Comparison of ENCODE assay signal across 11 mouse cellular contexts in genomic region chr7:98103942-98104292, GRCm38 (mm10). TPM values are rescaled to one million over a fixed set of nuclear protein-coding genes. Genes with fewer than 3 reads are reported as not detected.
DNase-seq lines count a peak whose midpoint lies in the region; ATAC-seq and TF ChIP-seq lines count a peak whose summit lies in the region.
"Had no signal": no experiment of that assay in that cellular context is flagged by ENCODE, and none has a peak within 500 bp of the region (broad histone marks: within the 10 kb centered on the region; RNA-seq: fewer than 3 reads in every experiment).

No protein-coding gene starts in this region.

- H3K9ac ChIP-seq in heart, adult 2 months (ENCODE audit: low read depth, low read length), result no peak overlapping the region
- no peak overlapping the region for H3K9ac ChIP-seq in lung, embryonic 16.5 days (ENCODE audit: low read length)
- no peak overlapping the region for H3K9ac ChIP-seq in neural tube, embryonic 15.5 days (replicated peaks)
- H3K9ac ChIP-seq in forebrain, embryonic 12.5 days, result no peak overlapping the region
- H3K9ac ChIP-seq: embryonic facial prominence, embryonic 12.5 days; liver, embryonic 14.5 days; midbrain, embryonic 13.5 days had no signal

- peak overlapping the region; percentile 79 for H3K27ac ChIP-seq in heart, adult 2 months
- H3K27ac ChIP-seq in lung, embryonic 16.5 days (ENCODE audit: low read length), result peak overlapping the region; percentile 63
- no peak overlapping the region for H3K27ac ChIP-seq in neural tube, embryonic 15.5 days (replicated peaks)
- H3K27ac ChIP-seq in forebrain, embryonic 12.5 days, result no peak overlapping the region
- H3K27ac ChIP-seq: embryonic facial prominence, embryonic 12.5 days; midbrain, embryonic 13.5 days had no signal

- H3K36me3 ChIP-seq in heart, adult 2 months (ENCODE audit: control insufficient read depth, insufficient read depth, low read length), result no peaks in the 10 kb centered on the region
- H3K36me3 ChIP-seq in lung, embryonic 16.5 days (ENCODE audit: control insufficient read depth, insufficient read depth, low read length), result no peaks in the 10 kb centered on the region
- no peaks in the 10 kb centered on the region for H3K36me3 ChIP-seq in neural tube, embryonic 15.5 days
- no peaks in the 10 kb centered on the region for H3K36me3 ChIP-seq in forebrain, embryonic 12.5 days (replicated peaks)
- H3K36me3 ChIP-seq: embryonic facial prominence, embryonic 12.5 days; midbrain, embryonic 13.5 days had no signal

- no peak for TF ChIP-seq EP300 in heart, adult 2 months (IDR thresholded peaks at IDR 0.05; ENCODE audit: insufficient read depth, low read depth, low read length)

- ATAC-seq in lung, embryonic 16.5 days (ENCODE audit: low read depth), result 0 out of 2 replicates have a peak, but pooled peaks have one; percentile 18
- ATAC-seq in neural tube, embryonic 15.5 days (ENCODE audit: low FRiP score), result no peak
- no peak; the same call in 1 of the 2 replicates for ATAC-seq in forebrain, embryonic 12.5 days (ENCODE audit: low FRiP score)

- DNase-seq in heart, adult 2 months, result peak in 1 of 2 experiments; percentile 35
- DNase-seq in heart, postnatal 4 days, result no peak
- no peak for DNase-seq in lung, postnatal 10 days
- peak; percentile 37 for DNase-seq in heart, postnatal 25 days (ENCODE audit: low spot score)
- DNase-seq in retina, postnatal 1 day, result no peak

- no peak for TF ChIP-seq POLR2A in heart, adult 2 months (IDR thresholded peaks at IDR 0.05; ENCODE audit: insufficient read depth, low read depth, low read length)

- H3K79me2 ChIP-seq in heart, adult 2 months (replicated peaks; ENCODE audit: control insufficient read depth, insufficient read depth, low read length), result no peaks in the 10 kb centered on the region

- no peak overlapping the region for H3K4me2 ChIP-seq in lung, embryonic 16.5 days (ENCODE audit: low read depth, low read length)
- H3K4me2 ChIP-seq in neural tube, embryonic 15.5 days, result peak overlapping the region; percentile 57; the same call in 1 of the 2 replicates
- no peak overlapping the region for H3K4me2 ChIP-seq in forebrain, embryonic 12.5 days

- no peaks in the 10 kb centered on the region for H3K27me3 ChIP-seq in heart, adult 2 months (ENCODE audit: control insufficient read depth, insufficient read depth, low read length)
- no peaks in the 10 kb centered on the region for H3K27me3 ChIP-seq in lung, embryonic 16.5 days (ENCODE audit: control insufficient read depth, insufficient read depth, low read depth, low read length)
- no peaks in the 10 kb centered on the region for H3K27me3 ChIP-seq in neural tube, embryonic 15.5 days (replicated peaks)
- H3K27me3 ChIP-seq in forebrain, embryonic 12.5 days, result no peaks in the 10 kb centered on the region
- H3K27me3 ChIP-seq: midbrain, embryonic 13.5 days had no signal

- no peaks in the 10 kb centered on the region for H3K9me3 ChIP-seq in lung, embryonic 16.5 days (ENCODE audit: control insufficient read depth, low read length)
- no peaks in the 10 kb centered on the region for H3K9me3 ChIP-seq in neural tube, embryonic 15.5 days (replicated peaks)
- no peaks in the 10 kb centered on the region for H3K9me3 ChIP-seq in forebrain, embryonic 12.5 days
- H3K9me3 ChIP-seq: embryonic facial prominence, embryonic 12.5 days; midbrain, embryonic 13.5 days had no signal

- H3K4me1 ChIP-seq in heart, adult 2 months (ENCODE audit: control insufficient read depth, insufficient read depth, low read length), result peaks cover 36% of the 10 kb centered on the region
- H3K4me1 ChIP-seq in lung, embryonic 16.5 days (replicated peaks; ENCODE audit: control insufficient read depth, insufficient read depth, low read length), result peaks cover 10% of the 10 kb centered on the region; the same call in 1 of the 2 replicates
- H3K4me1 ChIP-seq in neural tube, embryonic 15.5 days, result peaks cover 15% of the 10 kb centered on the region
- H3K4me1 ChIP-seq in forebrain, embryonic 12.5 days, result peaks cover 9% of the 10 kb centered on the region

- 32% methylated on average over 5 of the region's 5 CpGs for WGBS in heart, adult 2 months
- 56% methylated on average over 5 of the region's 5 CpGs for WGBS in lung, embryonic 16.5 days
- 73% methylated on average over 5 of the region's 5 CpGs for WGBS in neural tube, embryonic 15.5 days
- WGBS in forebrain, embryonic 12.5 days, result 82% methylated on average over 5 of the region's 5 CpGs

- intact Hi-C loops in heart, adult 2 months (cut with DNase I), result loop anchor here (1.0 to 5.0 kb wide), 2 partner anchors 16 to 357 kb away; no protein-coding TSS in a partner anchor
- intact Hi-C loops in heart, postnatal 25 days (cut with DNase I), result loop anchor here (1.0 to 5.0 kb wide), 2 partner anchors 16 to 362 kb away; no protein-coding TSS in a partner anchor

- no peak overlapping the region for H3K4me3 ChIP-seq in heart, adult 2 months
- no peak overlapping the region for H3K4me3 ChIP-seq in lung, embryonic 16.5 days (ENCODE audit: low read length)
- H3K4me3 ChIP-seq in neural tube, embryonic 15.5 days (replicated peaks), result no peak overlapping the region
- no peak overlapping the region for H3K4me3 ChIP-seq in forebrain, embryonic 12.5 days (replicated peaks)
- H3K4me3 ChIP-seq: embryonic facial prominence, embryonic 12.5 days; midbrain, embryonic 13.5 days had no signal

- no peak for TF ChIP-seq CTCF in heart, adult 2 months (IDR thresholded peaks at IDR 0.05)

RNA-seq across cellular contexts. Expression of gene Myo7a, which starts 15.4 kb away (rescaled TPM):
- 1 to 10 TPM; 4.5 to 5.9 TPM for total RNA-seq in heart, adult 2 months (2021)
- 7.1 and 10.8 TPM in 2 replicates for polyA plus RNA-seq in heart, adult 2 months (2012; rRNA removed)
- 1 to 10 TPM; 4.2 to 5.4 TPM for total RNA-seq in heart, postnatal 4 days (2021)
- 9.9 and 11.3 TPM in 2 replicates for polyA plus RNA-seq in lung, embryonic 16.5 days (2015; fragmentation: Nextera tagmentation; extraction: Ambion mirVana)
- 1 to 10 TPM; 4.2 to 5.4 TPM for total RNA-seq in heart, postnatal 25 days (2021)
- 14.4 and 16.0 TPM in 2 replicates for polyA plus RNA-seq in neural tube, embryonic 15.5 days (2015; fragmentation: Nextera tagmentation; extraction: Ambion mirVana)
- 18.9 and 19.4 TPM in 2 replicates for polyA plus RNA-seq in forebrain, embryonic 12.5 days (2016; fragmentation: Nextera tagmentation; extraction: Ambion mirVana)

RNA-seq across cellular contexts. Expression of gene Omp, which starts 41.4 kb away (rescaled TPM):
- under 1 TPM in 1 of 2 experiments, not detected in 1; 0.14 TPM for total RNA-seq in heart, adult 2 months (2021)
- polyA plus RNA-seq in heart, adult 2 months (2012; rRNA removed), result 0.06 TPM in 1 of 2 replicates, not detected in the other
- total RNA-seq in heart, postnatal 4 days (2021), result under 1 TPM in 1 of 2 experiments, not detected in 1; 0.11 TPM
- 0.25 and 0.73 TPM in 2 replicates for polyA plus RNA-seq in lung, embryonic 16.5 days (2015; fragmentation: Nextera tagmentation; extraction: Ambion mirVana)
- total RNA-seq in heart, postnatal 25 days (2021), result under 1 TPM in 1 of 2 experiments, not detected in 1; 0.11 TPM
- polyA plus RNA-seq in neural tube, embryonic 15.5 days (2015; fragmentation: Nextera tagmentation; extraction: Ambion mirVana), result 0.81 and 0.91 TPM in 2 replicates
- polyA plus RNA-seq in forebrain, embryonic 12.5 days (2016; fragmentation: Nextera tagmentation; extraction: Ambion mirVana), result 0.45 and 0.74 TPM in 2 replicates

Comparison
In these comparisons a context has a peak if more than half of its experiments do, and no peak if none do; other contexts are left out.
1. H3K27ac ChIP-seq: peak in heart, adult 2 months (single experiment) and lung, embryonic 16.5 days (single experiment); none in neural tube, embryonic 15.5 days (single experiment) and forebrain, embryonic 12.5 days (single experiment).